9 mouse cellular contexts compared by ENCODE assay signal in genomic region chr5:33994671-33995625, GRCm38 (mm10). TPM values are rescaled to one million over a fixed set of nuclear protein-coding genes. Genes with fewer than 3 reads are reported as not detected.
DNase-seq lines count a peak whose midpoint lies in the region; ATAC-seq and TF ChIP-seq lines count a peak whose summit lies in the region.
"Had no signal": no experiment of that assay in that cellular context is flagged by ENCODE, and none has a peak within 500 bp of the region (broad histone marks: within the 10 kb centered on the region; RNA-seq: fewer than 3 reads in every experiment).

No protein-coding gene starts in this region.

- ATAC-seq in forebrain, postnatal 0 days: no peak
- ATAC-seq in intestine, embryonic 16.5 days: no peak; the same call in 1 of the 2 replicates
- ATAC-seq in megakaryocyte progenitor cell, adult 5-6 weeks (replicated peaks; ENCODE audit: poor library complexity): peak; percentile 45; the same call in 1 of the 2 replicates
- no peak for ATAC-seq in stomach, embryonic 15.5 days (ENCODE audit: insufficient read depth, low FRiP score, low read depth)

- peak; percentile 75 to 90 for DNase-seq in adrenal gland, adult (ENCODE audit: inconsistent age in 2 of 2, low spot score in 1 of 2)
- no peak for DNase-seq in adrenal gland, adult 8-10 months
- DNase-seq in cerebellum, adult 11-12 months: peak; percentile 76
- peak; percentile 51 for DNase-seq in forebrain, postnatal 0 days
- peak; percentile 37 for DNase-seq in limb, embryonic 10.5 days (ENCODE audit: low spot score)

- H3K36me3 ChIP-seq in forebrain, postnatal 0 days (ENCODE audit: insufficient read depth): peaks cover 11% of the 10 kb centered on the region; the same call in 1 of the 2 replicates
- H3K36me3 ChIP-seq in intestine, embryonic 16.5 days (ENCODE audit: control insufficient read depth, insufficient read depth, low read length): no peaks in the 10 kb centered on the region
- no peaks in the 10 kb centered on the region for H3K36me3 ChIP-seq in limb, embryonic 10.5 days
- no peaks in the 10 kb centered on the region for H3K36me3 ChIP-seq in stomach, embryonic 15.5 days

- peaks cover 30% of the 10 kb centered on the region for H3K4me1 ChIP-seq in forebrain, postnatal 0 days (ENCODE audit: insufficient read depth)
- peaks cover 10% of the 10 kb centered on the region; the same call in 1 of the 2 replicates for H3K4me1 ChIP-seq in intestine, embryonic 16.5 days (ENCODE audit: control insufficient read depth, insufficient read depth, low read length)
- H3K4me1 ChIP-seq in limb, embryonic 10.5 days: peaks cover 24% of the 10 kb centered on the region
- H3K4me1 ChIP-seq in stomach, embryonic 15.5 days: peaks cover 21% of the 10 kb centered on the region

- H3K4me2 ChIP-seq in forebrain, postnatal 0 days (ENCODE audit: low read depth): peak overlapping the region; percentile 78
- no peak overlapping the region for H3K4me2 ChIP-seq in intestine, embryonic 16.5 days (ENCODE audit: low read depth, low read length)
- H3K4me2 ChIP-seq in stomach, embryonic 15.5 days: peak overlapping the region; percentile 99

- no peaks in the 10 kb centered on the region for H3K27me3 ChIP-seq in forebrain, postnatal 0 days (ENCODE audit: insufficient read depth, low read length)
- H3K27me3 ChIP-seq in intestine, embryonic 16.5 days (replicated peaks; ENCODE audit: control insufficient read depth, insufficient read depth, low read length): peaks cover 39% of the 10 kb centered on the region
- peaks cover 68% of the 10 kb centered on the region for H3K27me3 ChIP-seq in limb, embryonic 10.5 days (ENCODE audit: low read depth, poor library complexity, severe bottlenecking)
- peaks cover 54% of the 10 kb centered on the region for H3K27me3 ChIP-seq in stomach, embryonic 15.5 days (replicated peaks)

- TF ChIP-seq CTCF in forebrain, postnatal 0 days (IDR thresholded peaks at IDR 0.05; ENCODE audit: low read depth): peak; percentile 65

- peak overlapping the region; percentile 96 for H3K27ac ChIP-seq in forebrain, postnatal 0 days (ENCODE audit: low read depth, low read length)
- no peak overlapping the region for H3K27ac ChIP-seq in intestine, embryonic 16.5 days (ENCODE audit: low read length)
- no peak overlapping the region for H3K27ac ChIP-seq in limb, embryonic 10.5 days
- no peak overlapping the region for H3K27ac ChIP-seq in stomach, embryonic 15.5 days

- WGBS in forebrain, postnatal 0 days: 34% methylated on average over 28 of the region's 28 CpGs
- 37% methylated on average over 28 of the region's 28 CpGs for WGBS in intestine, embryonic 16.5 days
- 34% methylated on average over 28 of the region's 28 CpGs for WGBS in limb, embryonic 10.5 days
- WGBS in stomach, embryonic 15.5 days: 34% methylated on average over 28 of the region's 28 CpGs

- peak overlapping the region; percentile 87 for H3K9ac ChIP-seq in forebrain, postnatal 0 days
- H3K9ac ChIP-seq in intestine, embryonic 16.5 days (ENCODE audit: low read depth, low read length): no peak overlapping the region
- no peak overlapping the region for H3K9ac ChIP-seq in stomach, embryonic 15.5 days

- H3K4me3 ChIP-seq in forebrain, postnatal 0 days (ENCODE audit: low read depth, low read length): peak overlapping the region; percentile 71
- H3K4me3 ChIP-seq in intestine, embryonic 16.5 days (ENCODE audit: low read length): peak overlapping the region; percentile 62
- H3K4me3 ChIP-seq in limb, embryonic 10.5 days: peak overlapping the region; percentile 61
- H3K4me3 ChIP-seq in stomach, embryonic 15.5 days (replicated peaks): peak overlapping the region; percentile 62
- H3K4me3 ChIP-seq: myocyte had no signal

- no peaks in the 10 kb centered on the region for H3K9me3 ChIP-seq in forebrain, postnatal 0 days (ENCODE audit: low read length)
- H3K9me3 ChIP-seq in intestine, embryonic 16.5 days (ENCODE audit: control insufficient read depth, low read length): no peaks in the 10 kb centered on the region
- no peaks in the 10 kb centered on the region for H3K9me3 ChIP-seq in limb, embryonic 10.5 days (replicated peaks)
- H3K9me3 ChIP-seq in stomach, embryonic 15.5 days: no peaks in the 10 kb centered on the region

RNA-seq across cellular contexts. Expression of gene Nat8l, which starts 0.8 kb away (rescaled TPM):
- total RNA-seq in adrenal gland, adult 8-10 months (2022): 10 to 100 TPM in 3 of 4 experiments, 1 to 10 TPM in 1; 3.0 to 14.4 (median 11.8) TPM
- 28.1 and 31.8 TPM in 2 replicates for total RNA-seq in forebrain, postnatal 0 days (2014; rRNA removed)
- 4.3 and 4.9 TPM in 2 replicates for polyA plus RNA-seq in forebrain, postnatal 0 days (2015; fragmentation: Nextera tagmentation; extraction: Ambion mirVana)
- 0.17 and 0.22 TPM in 2 replicates for polyA plus RNA-seq in intestine, embryonic 16.5 days (2015; fragmentation: Nextera tagmentation; extraction: Ambion mirVana)
- 0.15 and 0.18 TPM in 2 replicates for polyA plus RNA-seq in limb, embryonic 10.5 days (2016; fragmentation: Nextera tagmentation; extraction: Ambion mirVana)
- 1.7 and 1.8 TPM in 2 replicates for total RNA-seq in megakaryocyte progenitor cell, adult 5-6 weeks (2015)
- total RNA-seq in megakaryocyte progenitor cell, adult 5-6 weeks (2017): 2.2 TPM in 2 replicates
- 0.28 and 0.32 TPM in 2 replicates for polyA plus RNA-seq in stomach, embryonic 15.5 days (2015; fragmentation: Nextera tagmentation; extraction: Ambion mirVana)

RNA-seq across cellular contexts. Expression of gene Gm1673, which starts 11.7 kb away (rescaled TPM):
- total RNA-seq in adrenal gland, adult 8-10 months (2022): 10 to 100 TPM; 20.2 to 71.9 (median 43.4) TPM
- 539 and 762 TPM in 2 replicates for total RNA-seq in forebrain, postnatal 0 days (2014; rRNA removed)
- polyA plus RNA-seq in forebrain, postnatal 0 days (2015; fragmentation: Nextera tagmentation; extraction: Ambion mirVana): 747 and 963 TPM in 2 replicates
- 44.5 and 54.0 TPM in 2 replicates for polyA plus RNA-seq in intestine, embryonic 16.5 days (2015; fragmentation: Nextera tagmentation; extraction: Ambion mirVana)
- polyA plus RNA-seq in limb, embryonic 10.5 days (2016; fragmentation: Nextera tagmentation; extraction: Ambion mirVana): 174 TPM in 2 replicates
- 0.79 and 1.1 TPM in 2 replicates for total RNA-seq in megakaryocyte progenitor cell, adult 5-6 weeks (2015)
- total RNA-seq in megakaryocyte progenitor cell, adult 5-6 weeks (2017): 1.1 and 3.7 TPM in 2 replicates
- 67.5 and 71.5 TPM in 2 replicates for polyA plus RNA-seq in stomach, embryonic 15.5 days (2015; fragmentation: Nextera tagmentation; extraction: Ambion mirVana)

RNA-seq across cellular contexts. Expression of gene Nelfa, which starts 58.7 kb away (rescaled TPM):
- total RNA-seq in adrenal gland, adult 8-10 months (2022): 10 to 100 TPM; 19.5 to 29.0 (median 23.2) TPM
- 23.2 and 28.5 TPM in 2 replicates for total RNA-seq in forebrain, postnatal 0 days (2014; rRNA removed)
- polyA plus RNA-seq in forebrain, postnatal 0 days (2015; fragmentation: Nextera tagmentation; extraction: Ambion mirVana): 28.9 and 32.6 TPM in 2 replicates
- 44.1 and 48.8 TPM in 2 replicates for polyA plus RNA-seq in intestine, embryonic 16.5 days (2015; fragmentation: Nextera tagmentation; extraction: Ambion mirVana)
- polyA plus RNA-seq in limb, embryonic 10.5 days (2016; fragmentation: Nextera tagmentation; extraction: Ambion mirVana): 90.5 and 93.8 TPM in 2 replicates
- total RNA-seq in megakaryocyte progenitor cell, adult 5-6 weeks (2015): 31.1 and 33.7 TPM in 2 replicates
- 34.5 and 37.7 TPM in 2 replicates for total RNA-seq in megakaryocyte progenitor cell, adult 5-6 weeks (2017)
- polyA plus RNA-seq in stomach, embryonic 15.5 days (2015; fragmentation: Nextera tagmentation; extraction: Ambion mirVana): 47.0 and 48.9 TPM in 2 replicates
